Mouse (Mus musculus) MEL (cell line): ENCODE data around the gene Fbln2.

Experiments used
- CTCF ChIP-seq, 3 experiments: IDR thresholded peaks in 2 of 3; conservative IDR thresholded peaks in 1 of 3; 2 replicates each; pipeline ENCODE4 v1.5.1; 2011 to 2012; ENCODE audit warnings: low read length in 3 of 3, low read depth in 2 of 3, mild to moderate bottlenecking in 2 of 3, improper control_type of control experiment in 1 of 3, inconsistent platforms in 1 of 3, mixed read lengths in 1 of 3, moderate library complexity in 1 of 3; ENCODE audit not compliant: control insufficient read depth in 1 of 3, insufficient read depth in 1 of 3, poor library complexity in 1 of 3, severe bottlenecking in 1 of 3
- E2F4 ChIP-seq: IDR thresholded peaks from 2 replicates; pipeline ENCODE4 v1.6.1; 2011; ENCODE audit warnings: low read depth, low read length, improper control_type of control experiment, borderline replicate concordance
- EP300 ChIP-seq, 2 experiments: IDR thresholded peaks; 2 replicates each; pipeline ENCODE4 v1.6.1; 2011; ENCODE audit warnings: improper control_type of control experiment in 2 of 2, low read length in 2 of 2, low read depth in 1 of 2, mild to moderate bottlenecking in 1 of 2
- ETS1 ChIP-seq: IDR thresholded peaks from 2 replicates; pipeline ENCODE4 v1.6.1; 2012; ENCODE audit warnings: low read depth, mild to moderate bottlenecking, inconsistent platforms, low read length, improper control_type of control experiment, moderate library complexity
- GATA1 ChIP-seq: IDR thresholded peaks from 2 replicates; pipeline ENCODE4 v1.6.1; 2011; ENCODE audit warnings: low read depth, low read length, improper control_type of control experiment
- MAX ChIP-seq: IDR thresholded peaks from 2 replicates; pipeline ENCODE4 v1.6.1; 2011; ENCODE audit warnings: low read length, improper control_type of control experiment
- NRF1 ChIP-seq: IDR thresholded peaks from 2 replicates; pipeline ENCODE4 v1.6.1; 2014; ENCODE audit warnings: low read depth, mild to moderate bottlenecking, inconsistent platforms, low read length, improper control_type of control experiment, moderate library complexity; ENCODE audit not compliant: poor library complexity, insufficient read depth, severe bottlenecking
- POLR2A ChIP-seq, 2 experiments: IDR thresholded peaks; 2 replicates each; pipeline ENCODE4 v1.6.1; 2011 to 2012; ENCODE audit warnings: low read length in 2 of 2, mild to moderate bottlenecking in 2 of 2, control low read depth in 1 of 2, improper control_type of control experiment in 1 of 2, low read depth in 1 of 2, moderate library complexity in 1 of 2; ENCODE audit not compliant: control insufficient read depth in 1 of 2, insufficient read depth in 1 of 2, poor library complexity in 1 of 2
- POLR2AphosphoS2 ChIP-seq: IDR thresholded peaks from 2 replicates; pipeline ENCODE4 v1.6.1; 2011; ENCODE audit warnings: low read length, improper control_type of control experiment
- RAD21 ChIP-seq: IDR thresholded peaks from 2 replicates; pipeline ENCODE4 v1.6.1; 2011; ENCODE audit warnings: mild to moderate bottlenecking, low read depth, low read length, improper control_type of control experiment
- USF1 ChIP-seq: IDR thresholded peaks from 2 replicates; pipeline ENCODE4 v1.6.1; 2014; ENCODE audit warnings: low read depth, mild to moderate bottlenecking, inconsistent platforms, low read length, improper control_type of control experiment, moderate library complexity
- ZMIZ1 ChIP-seq: IDR thresholded peaks from 2 replicates; pipeline ENCODE4 v1.6.1; 2012; ENCODE audit warnings: low read depth, mild to moderate bottlenecking, inconsistent platforms, low read length, improper control_type of control experiment, moderate library complexity

DNA sequence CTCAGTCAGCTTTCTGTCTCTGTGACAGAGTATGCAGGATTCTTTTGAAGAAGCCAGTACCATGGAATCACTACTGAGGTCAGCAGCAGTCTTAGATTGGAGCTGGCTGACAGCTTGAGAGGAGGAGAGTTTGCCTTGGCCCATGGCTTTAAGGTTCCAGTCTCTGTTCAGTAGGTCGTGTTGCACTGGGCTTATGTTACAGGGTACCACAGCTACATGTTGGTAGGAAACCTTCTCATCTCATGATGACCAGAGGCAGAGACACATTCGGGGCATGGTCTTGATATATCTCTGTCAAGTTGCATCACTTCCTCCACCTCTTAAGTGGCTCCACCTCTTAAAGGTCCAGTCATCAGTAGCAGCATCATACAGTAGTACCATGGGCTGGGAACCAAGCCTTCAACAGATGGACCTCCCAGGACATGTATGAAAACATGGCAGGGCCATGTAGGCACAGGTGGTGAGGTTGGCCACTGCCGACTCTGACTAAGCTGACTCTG lies 40.8 kb upstream of the Fbln2 start:
- TF ChIP-seq E2F4 (no peak), NRF1 (no peak), CTCF (IDR thresholded peaks at IDR 0.05 in 2 of 3, conservative IDR thresholded peaks at IDR 0.05 in 1 of 3; ENCODE audit: control insufficient read depth in 1 of 3, insufficient read depth in 1 of 3, low read depth in 2 of 3, low read length in 3 of 3, poor library complexity in 1 of 3, severe bottlenecking in 1 of 3) (no peak), MAX (no peak), POLR2A (IDR thresholded peaks at IDR 0.05; ENCODE audit: control insufficient read depth in 1 of 2, insufficient read depth in 1 of 2, low read depth in 1 of 2, low read length in 2 of 2, poor library complexity in 1 of 2) (no peak), EP300 (IDR thresholded peaks at IDR 0.05; ENCODE audit: low read depth in 1 of 2, low read length in 2 of 2) (no peak), ZMIZ1 (no peak), POLR2AphosphoS2 (no peak), USF1 (no peak), GATA1 (no peak), ETS1 (no peak), RAD21 (no peak)
